Mouse (Mus musculus) limb, embryonic 14.5 days (tissue): ENCODE data around the gene Rpa2. TPM values are rescaled to one million over a fixed set of nuclear protein-coding genes. Genes with fewer than 3 reads are reported as not detected.

Source experiments
- ATAC-seq: fragments of 200-750 bp; cut with Nextera tagmentation; 2 replicates; pipeline ENCODE4 v1.8.0; 2017; ENCODE audit warnings: low read depth, moderate number of reproducible peaks, moderate TSS enrichment; ENCODE audit not compliant: low FRiP score
- DNase-seq: peaks from one replicate; pipeline ENCODE4 v3.0.0-alpha.2; 2015; ENCODE audit warnings: low spot score
- H3K27ac ChIP-seq: fragments of 300-500 bp; sonication (generic); replicated peaks from 2 replicates; pipeline ENCODE4 v1.5.1; 2014; ENCODE audit warnings: low read depth, mild to moderate bottlenecking, low read length, moderate library complexity, mixed read lengths
- H3K27me3 ChIP-seq: fragments of 300-500 bp; sonication (generic); 2 replicates; pipeline ENCODE4 v1.6.1; 2014; ENCODE audit warnings: low read length, mixed read lengths; ENCODE audit not compliant: control insufficient read depth, insufficient read depth
- H3K36me3 ChIP-seq: fragments of 300-500 bp; sonication (generic); 2 replicates; pipeline ENCODE4 v1.6.1; 2014; ENCODE audit warnings: mild to moderate bottlenecking, low read length, moderate library complexity, mixed read lengths; ENCODE audit not compliant: control insufficient read depth, insufficient read depth
- H3K4me1 ChIP-seq: fragments of 300-500 bp; sonication (generic); 2 replicates; pipeline ENCODE4 v1.6.1; 2014; ENCODE audit warnings: antibody characterized with exemption, low read length, mixed read lengths; ENCODE audit not compliant: control insufficient read depth, insufficient read depth
- H3K4me2 ChIP-seq: fragments of 300-500 bp; sonication (generic); replicated peaks from 2 replicates; pipeline ENCODE4 v1.6.1; 2014; ENCODE audit warnings: low read depth, mild to moderate bottlenecking, low read length, moderate library complexity; ENCODE audit not compliant: severe bottlenecking
- H3K4me3 ChIP-seq: fragments of 300-500 bp; sonication (generic); replicated peaks from 2 replicates; pipeline ENCODE4 v1.5.1; 2014; ENCODE audit warnings: low read length
- H3K9ac ChIP-seq: fragments of 300-500 bp; sonication (generic); 2 replicates; pipeline ENCODE4 v1.6.1; 2014; ENCODE audit warnings: mild to moderate bottlenecking, low read depth, low read length, moderate library complexity; ENCODE audit not compliant: severe bottlenecking
- H3K9me3 ChIP-seq: fragments of 300-500 bp; sonication (generic); 2 replicates; pipeline ENCODE4 v1.6.1; 2016; ENCODE audit warnings: low read length; ENCODE audit not compliant: control insufficient read depth
- POLR2A ChIP-seq: fragments of 200-500 bp; IDR thresholded peaks from 2 replicates; pipeline ENCODE4 v1.8.0; 2012; ENCODE audit warnings: inconsistent platforms, mild to moderate bottlenecking, moderate library complexity, borderline replicate concordance; ENCODE audit not compliant: insufficient read depth, insufficient read length; ENCODE audit errors: extremely low read depth
- WGBS: fragments of 180-500 bp; shearing (Covaris S2); extraction: QIAGEN DNeasy Blood & Tissue Kit; methylation state at CpG from one replicate; pipeline ENCODE4 v1.1.7; 2014; 5-methylcytosine and 5-hydroxymethylcytosine counted together
- polyA plus RNA-seq, 2 experiments: library from polyadenylated mRNA; depleted of rRNA in 1 of 2; stranded (reverse) in 1 of 2; unstranded in 1 of 2; fragments of >200 nt; fragmentation: Nextera tagmentation in 1 of 2; extraction: Ambion mirVana in 1 of 2; gene quantifications; 2 replicates each; pipeline versions ENCODE4 v1.2.1 to v1.2.3; 2012 to 2014

Gene Rpa2
- polyA plus RNA-seq (2012; rRNA removed) (74.5 and 76.4 TPM in 2 replicates), polyA plus RNA-seq (2014; fragmentation: Nextera tagmentation; extraction: Ambion mirVana) (104 and 114 TPM in 2 replicates)

- DNase-seq (peak; percentile 100), ATAC-seq (peak; percentile 97)
- TF ChIP-seq POLR2A = no peak
- H3K4me3 ChIP-seq = peak within 1 kb of the TSS; percentile 67
- H3K4me1 ChIP-seq = peaks cover 3% of the 10 kb centered on the region; the same call in 1 of the 2 replicates
- peak within 1 kb of the TSS; percentile 76 for H3K9ac ChIP-seq
- H3K27ac ChIP-seq = peak within 1 kb of the TSS; percentile 68
- H3K4me2 ChIP-seq = peak within 1 kb of the TSS; percentile 76
- WGBS = under 1% methylated on average over 70 of the region's 71 CpGs
- H3K9me3 ChIP-seq = no peaks in the 10 kb centered on the region
- H3K27me3 ChIP-seq = no peaks in the 10 kb centered on the region
- H3K36me3 ChIP-seq = peaks cover 31% of the 10 kb centered on the region
Observed at GRCm38 (mm10) chr4:132767914-132768876, at the start of gene Rpa2. Gene Rpa2, plus strand, starts transcription at chr4:132768332.

DNA sequence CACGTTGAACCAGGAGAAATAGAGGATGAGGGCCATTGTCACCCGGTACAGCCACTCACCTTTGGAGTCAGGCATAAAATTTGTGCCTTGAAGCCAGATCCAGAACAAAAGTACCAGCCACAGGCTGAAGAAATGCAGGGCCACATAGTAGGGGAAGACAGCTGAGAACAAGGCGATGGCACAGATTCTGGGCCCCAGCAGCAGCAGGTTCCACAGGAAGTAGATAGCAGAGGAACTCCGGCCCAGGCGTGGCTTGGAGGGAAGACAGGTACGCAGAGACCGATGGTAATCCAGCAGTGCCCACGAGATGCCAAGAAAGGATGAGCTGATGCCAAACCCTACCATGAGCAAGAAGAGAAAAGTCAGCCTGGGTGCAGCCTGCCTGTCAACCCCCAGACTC lies 39.9 kb upstream of the Rpa2 start:
- no peaks in the 10 kb centered on the region for H3K27me3 ChIP-seq
- peaks cover 6% of the 10 kb centered on the region; the same call in 1 of the 2 replicates for H3K4me1 ChIP-seq
- H3K9ac ChIP-seq = 0 out of 2 replicates have a peak overlapping the region, but pooled peaks have one; percentile 21
- H3K4me3 ChIP-seq = no peak overlapping the region
- 91% methylated on average over 8 of the region's 8 CpGs for WGBS
- H3K9me3 ChIP-seq = no peaks in the 10 kb centered on the region
- DNase-seq (no peak), ATAC-seq (no peak)
- no peak for TF ChIP-seq POLR2A
- no peak overlapping the region for H3K27ac ChIP-seq
- peaks cover 31% of the 10 kb centered on the region for H3K36me3 ChIP-seq
- no peak overlapping the region for H3K4me2 ChIP-seq

- Histone ChIP-seq H3K27ac (no peak overlapping the region), H3K9ac (peak overlapping the region; percentile 60)
- no peak for ATAC-seq
Observed at GRCm38 (mm10) chr4:132731616-132732015, 36.5 kb upstream of the Rpa2 start.

DNA sequence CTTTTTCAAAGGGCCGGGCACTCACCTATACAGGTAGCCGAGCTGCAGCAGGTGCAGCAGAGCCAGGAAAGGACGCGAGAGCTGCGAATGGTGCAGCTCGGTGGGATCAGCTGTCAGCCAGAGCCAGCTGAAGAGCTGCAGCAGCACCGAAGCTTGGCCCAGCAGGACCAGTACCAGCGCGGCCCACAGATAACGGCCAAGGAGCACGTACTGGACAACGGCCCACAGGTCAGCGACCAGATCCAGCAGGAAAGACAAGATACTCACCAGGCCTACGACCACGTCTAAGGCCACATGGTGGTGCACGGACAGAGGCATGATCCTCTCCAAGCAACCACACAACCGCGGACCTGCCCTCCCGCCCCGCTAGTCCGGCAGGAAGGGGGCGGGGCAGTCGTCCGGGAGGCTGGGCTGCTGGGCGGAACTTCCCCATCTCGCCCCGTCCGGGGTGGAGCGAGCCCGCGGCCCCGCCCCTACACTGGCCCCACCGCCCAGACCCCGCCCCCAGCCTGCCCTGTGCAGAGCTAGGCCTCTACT lies 35.9 kb upstream of the Rpa2 start, which contains the start of gene Xkr8:
Gene Xkr8, minus strand, starts transcription at position 399 of the 537 bp plus-strand sequence.
- ATAC-seq (peak; percentile 95), DNase-seq (peak; percentile 86)
- Histone ChIP-seq H3K4me2 (peak within 1 kb of the TSS; percentile 84), H3K9me3 (no peaks in the 10 kb centered on the region), H3K36me3 (peaks cover 10% of the 10 kb centered on the region; the same call in 1 of the 2 replicates), H3K9ac (peak within 1 kb of the TSS; percentile 60), H3K27ac (no peak within 1 kb of the TSS), H3K4me1 (peaks cover 6% of the 10 kb centered on the region; the same call in 1 of the 2 replicates), H3K4me3 (peak within 1 kb of the TSS; percentile 61), H3K27me3 (no peaks in the 10 kb centered on the region)
- TF ChIP-seq POLR2A = no peak
- 6% methylated on average over 32 of the region's 34 CpGs for WGBS

More at GRCm38 (mm10) chr4:132731616-132732015, 36.5 kb upstream of the Rpa2 start:
- DNase-seq = no peak
- 60% methylated on average over 12 of the region's 12 CpGs for WGBS
- H3K9me3 ChIP-seq = no peaks in the 10 kb centered on the region
- peak overlapping the region; percentile 61 for H3K4me3 ChIP-seq
- H3K27me3 ChIP-seq = no peaks in the 10 kb centered on the region
- H3K4me2 ChIP-seq = peak overlapping the region; percentile 84
- no peak for TF ChIP-seq POLR2A
- H3K36me3 ChIP-seq = peaks cover 11% of the 10 kb centered on the region; the same call in 1 of the 2 replicates
- peaks cover 6% of the 10 kb centered on the region; the same call in 1 of the 2 replicates for H3K4me1 ChIP-seq
